Mouse (Mus musculus) left cerebral cortex, adult 8-10 months (tissue): Measurements from ENCODE around the gene Zcwpw1. TPM values are rescaled to one million over a fixed set of nuclear protein-coding genes. Genes with fewer than 3 reads are reported as not detected.
"Not testable (repeated sequence)": the region's sequence is repeated elsewhere in the genome, so short reads cannot be mapped to it uniquely, and the experiment has no call there.

Source experiments
- DNase-seq, 2 experiments: peaks; one replicate each; pipeline ENCODE4 v3.0.0; 2022; ENCODE audit warnings: low spot score in 2 of 2
- total RNA-seq, 4 experiments: library from RNA; stranded (reverse); gene quantifications; 2 replicates each; pipeline ENCODE4 v1.2.4; 2022

Gene Zcwpw1
- total RNA-seq, 4 experiments from 2014 or later: 5.9 to 8.7 (median 7.8) TPM

DNA sequence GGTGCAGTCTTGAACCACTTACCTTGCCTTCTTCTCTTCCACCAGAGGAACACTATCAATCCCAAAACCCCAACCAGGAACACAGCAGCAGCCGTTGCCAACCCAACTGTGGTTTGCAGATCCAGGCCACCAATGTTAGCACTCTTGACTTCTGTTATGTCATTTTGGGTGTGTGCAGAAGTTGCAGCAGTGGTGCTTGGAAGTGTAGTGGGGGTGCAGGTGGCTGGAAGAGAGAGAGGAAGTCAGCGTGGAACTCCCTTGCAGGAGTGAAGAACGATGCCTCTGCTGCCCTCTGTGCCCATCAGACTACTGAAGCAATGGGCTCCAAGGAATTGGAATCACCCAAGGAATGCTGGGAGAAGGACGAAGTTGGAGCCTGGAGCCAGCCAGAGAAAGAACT, 43.5 kb downstream of the Zcwpw1 start:
- no peak for DNase-seq

DNA sequence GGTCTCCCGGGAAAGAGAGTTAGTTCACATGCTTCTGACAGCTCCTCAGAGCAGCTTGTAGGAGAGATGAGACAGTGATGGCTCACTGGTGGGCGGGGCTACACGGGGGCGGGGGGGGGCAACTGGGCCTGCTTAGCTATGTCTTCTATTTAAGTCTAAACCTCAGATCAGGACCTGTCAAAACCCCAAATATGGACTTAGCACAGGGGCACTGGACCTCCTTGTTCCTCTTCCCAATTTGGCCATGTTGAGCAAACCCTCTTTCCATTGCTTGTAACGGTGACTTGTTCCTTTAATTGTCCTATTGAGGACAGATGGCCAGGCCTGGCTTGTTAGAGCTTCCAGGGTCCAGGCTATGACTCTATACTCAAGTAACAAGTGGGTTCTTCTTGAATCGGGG, 43.9 kb downstream of the Zcwpw1 start:
- DNase-seq: no peak

DNA sequence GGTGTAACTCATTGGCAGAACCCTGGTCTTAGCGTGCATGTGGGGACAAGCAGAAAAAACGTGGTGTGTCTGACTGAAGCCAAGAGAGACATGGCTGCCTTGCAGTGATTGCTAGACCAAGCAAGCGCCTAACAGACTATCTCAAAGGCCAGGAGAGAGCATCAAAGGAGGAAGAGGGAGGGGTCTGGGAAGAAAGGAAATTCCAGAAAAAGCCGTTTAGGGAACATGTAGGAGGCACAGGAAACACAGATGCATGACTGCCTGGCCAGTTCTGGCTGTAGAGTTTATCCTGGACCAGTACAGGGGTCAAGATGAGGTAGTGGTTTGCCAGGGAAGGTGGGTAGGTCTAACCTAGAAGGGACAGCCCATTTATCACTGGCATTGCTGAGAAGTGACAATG, 45.9 kb downstream of the Zcwpw1 start:
- no peak for DNase-seq

DNA sequence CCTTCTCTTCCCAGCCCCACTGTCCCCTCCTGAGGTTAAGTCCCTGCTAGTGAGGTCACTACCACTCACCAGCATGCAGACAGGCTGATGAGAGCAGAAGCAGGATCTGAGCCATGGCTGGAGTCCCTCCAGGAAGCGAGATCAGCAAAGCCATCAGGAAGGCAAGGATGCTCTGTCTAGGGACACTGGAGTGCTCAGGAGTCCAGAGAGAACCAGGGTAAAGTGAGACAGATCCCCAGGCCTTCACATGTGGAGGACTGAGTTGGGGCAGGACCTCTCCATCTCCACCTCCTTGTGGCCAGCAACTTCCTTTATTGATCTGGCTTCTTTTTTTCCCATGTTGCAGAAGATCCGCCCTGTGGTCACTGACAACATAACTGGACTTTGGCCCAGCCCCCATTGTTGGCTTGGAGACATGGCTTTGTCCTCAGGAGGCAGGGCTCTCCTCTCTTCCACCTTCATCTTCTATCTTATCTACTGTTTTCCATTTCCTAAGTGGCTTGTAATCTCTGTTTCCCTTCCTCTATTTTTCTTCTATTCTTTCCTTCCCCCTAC, 48.4 kb downstream of the Zcwpw1 start, which contains the start of gene Pilra:
TSS of gene Pilra (minus strand) at position 316 of the 555 bp plus-strand sequence.
- not testable (repeated sequence) for DNase-seq

DNA sequence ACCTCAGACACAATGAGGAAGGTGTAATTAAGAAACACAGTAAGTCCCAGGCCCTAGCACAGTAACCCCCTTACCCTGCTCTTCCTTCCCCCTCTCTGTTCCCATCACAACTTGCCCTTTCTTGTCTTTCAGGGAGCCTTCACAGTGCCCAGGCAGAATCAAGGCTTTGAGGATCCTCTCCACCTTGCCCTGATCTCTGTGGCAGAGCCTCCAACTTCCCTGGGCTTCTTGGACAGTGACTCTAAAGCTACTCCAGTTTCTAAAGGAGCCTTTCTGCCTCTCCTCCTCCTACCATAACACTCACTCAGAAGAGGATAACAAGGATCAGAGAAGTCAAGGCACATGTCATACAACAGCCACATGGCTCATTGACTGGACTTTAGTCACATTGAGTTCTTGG, 49.0 kb downstream of the Zcwpw1 start:
- DNase-seq: no peak

DNA sequence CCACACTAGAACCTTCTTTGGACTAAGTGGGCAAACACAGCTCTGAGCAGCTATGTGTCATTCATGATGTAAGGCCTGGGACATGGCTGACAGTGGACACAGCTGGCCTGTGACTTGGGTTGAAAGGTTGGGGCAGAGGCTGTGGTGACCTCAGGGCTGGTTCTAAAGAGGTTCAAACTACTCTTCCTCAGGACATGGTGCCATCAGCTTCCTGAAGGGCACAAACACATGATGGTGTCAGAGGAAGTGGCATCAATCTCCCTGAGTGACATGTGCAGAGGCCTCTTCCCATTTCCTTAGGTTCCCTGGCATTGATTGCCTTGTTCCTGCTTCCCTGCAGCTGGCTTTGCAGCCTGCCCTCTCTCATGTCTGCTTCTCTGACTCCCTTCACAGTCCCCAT, 49.5 kb downstream of the Zcwpw1 start:
- DNase-seq: not testable (repeated sequence)

DNA sequence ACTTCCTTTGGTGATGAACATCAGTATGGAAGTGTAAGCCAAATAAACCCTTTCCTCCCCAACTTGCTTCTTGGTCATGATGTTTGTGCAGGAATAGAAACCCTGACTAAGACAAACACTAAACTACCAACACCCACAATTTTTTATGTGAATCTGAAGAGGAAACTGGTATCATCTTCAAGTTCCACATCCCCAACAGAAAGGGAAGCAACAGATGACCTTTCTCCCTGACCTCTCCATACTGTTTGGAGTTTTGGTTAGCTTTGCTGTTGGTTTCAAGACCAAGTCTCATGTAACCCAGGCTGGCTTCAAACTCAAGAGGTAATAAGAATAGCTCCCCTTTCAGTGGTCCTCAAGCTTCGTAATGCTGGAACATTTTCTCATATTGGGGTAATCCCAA, 62.7 kb downstream of the Zcwpw1 start:
- not testable (repeated sequence) for DNase-seq

DNA sequence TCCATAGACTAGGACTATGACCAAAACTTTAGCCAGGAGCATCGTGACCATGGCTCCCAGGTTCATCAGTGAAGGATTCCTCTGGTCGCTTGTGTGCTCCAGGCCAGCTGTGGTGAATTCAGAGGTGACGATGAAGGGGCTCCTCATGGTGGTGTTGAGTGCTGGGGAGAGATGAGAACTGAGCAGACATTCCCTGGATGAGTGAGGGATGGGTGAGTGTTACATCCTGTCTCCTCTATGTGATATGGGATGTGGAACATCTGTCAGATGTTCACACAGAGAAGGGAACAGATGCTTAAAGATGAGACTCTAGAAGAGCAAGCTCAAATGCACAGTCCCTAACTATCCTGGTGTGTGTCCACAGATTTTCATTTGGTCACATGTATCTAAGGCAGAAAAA, 67.3 kb downstream of the Zcwpw1 start:
- not testable (repeated sequence) for DNase-seq

DNA sequence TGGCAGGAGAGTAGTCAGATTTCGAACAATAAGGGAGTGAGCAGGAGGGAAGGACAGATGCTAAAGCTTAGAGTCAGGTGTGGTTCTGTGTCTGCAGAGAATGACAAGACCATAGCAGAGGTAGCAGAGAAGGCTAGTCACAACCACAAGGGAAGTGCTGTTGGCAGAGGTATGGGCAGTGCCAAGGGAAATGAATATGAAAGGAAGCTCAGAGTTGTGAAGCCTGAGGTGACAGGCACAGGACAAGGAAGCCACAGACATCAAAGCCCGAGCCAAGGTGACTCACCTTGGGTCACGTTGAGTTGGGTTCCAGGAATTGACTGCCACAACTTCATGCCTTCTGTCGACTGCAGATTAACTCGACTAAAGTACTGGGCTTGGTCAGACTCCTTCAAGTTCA, 69.3 kb downstream of the Zcwpw1 start:
- DNase-seq: not testable (repeated sequence)

DNA sequence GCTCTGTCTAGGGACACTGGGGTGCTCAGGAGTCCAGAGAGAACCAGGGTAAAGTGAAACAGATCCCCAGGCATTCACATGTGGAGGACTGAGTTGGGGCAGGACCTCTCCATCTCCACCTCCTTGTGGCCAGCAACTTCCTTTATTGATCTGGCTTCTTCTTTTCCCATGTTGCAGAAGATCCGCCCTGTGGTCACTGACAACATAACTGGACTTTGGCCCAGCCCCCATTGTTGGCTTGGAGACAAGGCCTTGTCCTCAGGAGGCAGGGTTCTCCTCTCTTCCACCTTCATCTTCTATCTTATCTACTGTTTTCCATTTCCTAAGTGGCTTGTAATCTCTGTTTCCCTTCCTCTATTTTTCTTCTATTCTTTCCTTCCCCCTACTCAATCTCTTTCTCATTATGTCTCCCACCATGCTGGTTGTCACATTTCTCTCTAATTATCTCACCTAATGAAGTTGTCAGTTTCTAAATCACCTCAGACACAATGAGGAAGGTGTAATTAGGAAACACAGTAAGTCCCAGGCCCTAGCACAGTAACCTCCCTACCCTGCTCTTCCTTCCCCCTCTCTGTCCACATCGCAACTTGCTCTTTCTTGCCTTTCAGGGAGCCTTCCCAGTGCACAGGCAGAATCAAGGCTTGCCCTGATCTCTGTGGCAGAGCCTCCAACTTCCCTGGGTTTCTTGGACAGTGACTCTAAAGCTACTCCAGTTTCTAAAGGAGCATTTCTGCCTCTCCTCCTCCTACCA, 70.5 kb downstream of the Zcwpw1 start, which contains the start of gene Pilrb1:
TSS of gene Pilrb1 (minus strand) at position 147 of the 751 bp plus-strand sequence.
- DNase-seq: not testable (repeated sequence)

DNA sequence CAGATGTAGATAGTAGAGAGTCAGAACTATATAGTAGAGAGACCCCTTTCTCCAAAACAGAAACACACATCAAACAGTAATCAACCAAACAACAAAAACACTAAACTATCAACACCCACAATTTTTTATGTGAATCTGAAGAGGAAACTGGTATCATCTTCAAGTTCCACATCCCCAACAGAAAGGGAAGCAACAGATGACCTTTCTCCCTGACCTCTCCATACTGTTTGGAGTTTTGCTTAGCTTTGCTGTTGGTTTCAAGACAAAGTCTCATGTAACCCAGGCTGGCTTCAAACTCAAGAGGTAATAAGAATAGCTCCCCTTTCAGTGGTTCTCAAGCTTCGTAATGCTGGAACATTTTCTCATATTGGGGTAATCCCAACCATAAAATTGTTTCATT, 76.4 kb downstream of the Zcwpw1 start:
- DNase-seq: not testable (repeated sequence)

DNA sequence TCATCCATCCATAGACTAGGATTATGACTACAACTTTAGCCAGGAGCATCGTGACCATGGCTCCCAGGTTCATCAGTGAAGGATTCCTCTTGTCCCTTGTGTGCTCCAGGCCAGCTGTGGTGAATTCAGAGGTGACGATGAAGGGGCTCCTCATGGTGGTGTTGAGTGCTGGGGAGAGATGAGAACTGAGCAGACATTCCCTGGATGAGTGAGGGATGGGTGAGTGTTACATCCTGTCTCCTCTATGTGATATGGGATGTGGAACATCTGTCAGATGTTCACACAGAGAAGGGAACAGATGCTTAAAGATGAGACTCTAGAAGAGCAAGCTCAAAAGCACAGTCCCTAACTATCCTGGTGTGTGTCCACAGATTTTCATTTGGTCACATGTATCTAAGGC, 81.0 kb downstream of the Zcwpw1 start:
- not testable (repeated sequence) for DNase-seq

DNA sequence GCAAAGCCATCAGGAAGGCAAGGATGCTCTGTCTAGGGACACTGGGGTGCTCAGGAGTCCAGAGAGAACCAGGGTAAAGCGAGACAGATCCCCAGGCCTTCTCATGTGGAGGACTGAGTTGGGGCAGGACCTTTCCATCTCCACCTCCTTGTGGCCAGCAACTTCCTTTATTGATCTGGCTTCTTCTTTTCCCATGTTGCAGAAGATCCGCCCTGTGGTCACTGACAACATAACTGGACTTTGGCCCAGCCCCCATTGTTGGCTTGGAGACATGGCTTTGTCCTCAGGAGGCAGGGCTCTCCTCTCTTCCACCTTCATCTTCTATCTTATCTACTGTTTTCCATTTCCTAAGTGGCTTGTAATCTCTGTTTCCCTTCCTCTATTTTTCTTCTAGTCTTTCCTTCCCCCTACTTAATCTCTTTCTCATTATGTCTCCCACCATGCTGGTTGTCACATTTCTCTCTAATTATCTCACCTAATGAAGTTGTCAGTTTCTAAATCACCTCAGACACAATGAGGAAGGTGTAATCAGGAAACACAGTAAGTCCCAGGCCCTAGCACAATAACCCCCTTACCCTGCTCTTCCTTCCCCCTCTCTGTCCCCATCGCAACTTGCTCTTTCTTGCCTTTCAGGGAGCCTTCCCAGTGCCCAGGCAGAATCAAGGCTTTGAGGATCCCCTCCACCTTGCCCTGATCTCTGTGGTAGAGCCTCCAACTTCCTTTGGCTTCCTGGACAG, 84.2 kb downstream of the Zcwpw1 start, which contains the start of gene Pilrb2:
TSS of gene Pilrb2 (minus strand) at position 172 of the 737 bp plus-strand sequence.
- not testable (repeated sequence) for DNase-seq

Other genes with a start within 250 kb of the Zcwpw1 start
- gene Actl6b, start 234.3 kb upstream of the Zcwpw1 start, total RNA-seq: 100 to 1,000 TPM; 111 to 119 (median 113) TPM
- 10 to 100 TPM; 10.7 to 16.2 (median 12.7) TPM for gene Tfr2, start 218.0 kb upstream of the Zcwpw1 start, total RNA-seq
- gene Mospd3, start 186.7 kb upstream of the Zcwpw1 start, total RNA-seq: 10 to 100 TPM; 18.6 to 29.9 (median 21.4) TPM
- gene Pcolce, start 174.0 kb upstream of the Zcwpw1 start, total RNA-seq: 10 to 100 TPM; 12.8 to 14.6 (median 13.8) TPM
- gene Fbxo24, start 158.8 kb upstream of the Zcwpw1 start, total RNA-seq: under 1 TPM; 0.16 to 0.28 (median 0.20) TPM
- 10 to 100 TPM in 3 of 4 experiments, 1 to 10 TPM in 1; 9.5 to 18.0 (median 16.0) TPM for gene Lrch4, start 158.7 kb upstream of the Zcwpw1 start, total RNA-seq
- 10 to 100 TPM in 1 of 4 experiments, 1 to 10 TPM in 3; 5.6 to 11.5 (median 8.8) TPM for gene Gm20605, start 158.6 kb upstream of the Zcwpw1 start, total RNA-seq
- 1 to 10 TPM in 3 of 4 experiments, under 1 TPM in 1; 0.91 to 5.9 (median 3.5) TPM for gene Sap25, start 146.5 kb upstream of the Zcwpw1 start, total RNA-seq
- under 1 TPM in 2 of 4 experiments, not detected in 2; 0.18 to 0.26 TPM for gene Irs3, start 142.1 kb upstream of the Zcwpw1 start, total RNA-seq
- gene Agfg2, start 103.1 kb upstream of the Zcwpw1 start, total RNA-seq: 10 to 100 TPM; 50.0 to 54.8 (median 51.4) TPM
- gene Nyap1, start 46.2 kb upstream of the Zcwpw1 start, total RNA-seq: 10 to 100 TPM; 76.3 to 78.9 (median 77.7) TPM
- 100 to 1,000 TPM; 149 to 216 (median 162) TPM for gene Tsc22d4, start 42.1 kb upstream of the Zcwpw1 start, total RNA-seq
- 10 to 100 TPM; 14.5 to 20.2 (median 15.9) TPM for gene Ppp1r35, start 8.9 kb upstream of the Zcwpw1 start, total RNA-seq
- 10 to 100 TPM; 42.8 to 57.8 (median 45.5) TPM for gene Mepce, start 143 bp upstream of the Zcwpw1 start, total RNA-seq
- gene Pilra, start 48.5 kb downstream of the Zcwpw1 start, total RNA-seq: 1 to 10 TPM in 3 of 4 experiments, under 1 TPM in 1; 0.91 to 2.6 (median 1.8) TPM
- gene Pilrb1, start 70.3 kb downstream of the Zcwpw1 start, total RNA-seq: not detected
- gene Pilrb2, start 84.0 kb downstream of the Zcwpw1 start, total RNA-seq: not detected
- under 1 TPM; 0.37 to 0.59 (median 0.51) TPM for gene Cyp3a13, start 133.8 kb downstream of the Zcwpw1 start, total RNA-seq
- 10 to 100 TPM; 22.7 to 28.6 (median 25.6) TPM for gene Gjc3, start 175.3 kb downstream of the Zcwpw1 start, total RNA-seq
- not detected for gene Azgp1, start 193.7 kb downstream of the Zcwpw1 start, total RNA-seq
- not detected for gene Smok3a, start 233.5 kb downstream of the Zcwpw1 start, total RNA-seq
- gene Smok3b, start 233.6 kb downstream of the Zcwpw1 start, total RNA-seq: not detected